Mouse (Mus musculus): ENCODE measurements around the gene Slc6a9. TPM values are rescaled to one million over a fixed set of nuclear protein-coding genes. Genes with fewer than 3 reads are reported as not detected.
A peak's percentile ranks its signal among the peaks of the same experiment; 100 is the strongest.

Slc6a9 gene
- total RNA-seq, 2 experiments from 2014 or later: 0.76 to 1.9 TPM

- ATAC-seq (ENCODE audit: poor library complexity, severe bottlenecking): no peak
These were observed 71.9 kb downstream of the Slc6a9 start for GRCm38 (mm10) chr4:117906196-117906595.

GRCm38 (mm10) chr4:117908834-117909453 is 74.6 kb downstream of the Slc6a9 start:
- no peak for ATAC-seq (ENCODE audit: poor library complexity, severe bottlenecking)

- no peak for ATAC-seq (ENCODE audit: poor library complexity, severe bottlenecking)
These were observed 77.8 kb downstream of the Slc6a9 start for GRCm38 (mm10) chr4:117912131-117912561.

GRCm38 (mm10) chr4:117912685-117913273 is 78.5 kb downstream of the Slc6a9 start:
- no peak for ATAC-seq (ENCODE audit: poor library complexity, severe bottlenecking)

GRCm38 (mm10) chr4:117913421-117913820 is 79.1 kb downstream of the Slc6a9 start:
- ATAC-seq (ENCODE audit: poor library complexity, severe bottlenecking): no peak

- no peak for ATAC-seq (ENCODE audit: poor library complexity, severe bottlenecking)
These were observed 79.7 kb downstream of the Slc6a9 start for GRCm38 (mm10) chr4:117914031-117914430.

- peak; percentile 89 for ATAC-seq (ENCODE audit: poor library complexity, severe bottlenecking)
These were observed 80.5 kb downstream of the Slc6a9 start, which contains the start of gene Ipo13 for GRCm38 (mm10) chr4:117914591-117915442. Ipo13 (minus strand) TSS chr4:117914999.

- ATAC-seq (ENCODE audit: poor library complexity, severe bottlenecking): peak; percentile 16; the same call in 1 of the 2 replicates
These were observed 81.3 kb downstream of the Slc6a9 start for GRCm38 (mm10) chr4:117915489-117916105.

- ATAC-seq (ENCODE audit: poor library complexity, severe bottlenecking): no peak
These were observed 82.1 kb downstream of the Slc6a9 start for GRCm38 (mm10) chr4:117916386-117916785.

- ATAC-seq (ENCODE audit: poor library complexity, severe bottlenecking): no peak
These were observed 83.1 kb downstream of the Slc6a9 start for GRCm38 (mm10) chr4:117917402-117917801.

GRCm38 (mm10) chr4:117917847-117918246 is 83.5 kb downstream of the Slc6a9 start:
- no peak for ATAC-seq (ENCODE audit: poor library complexity, severe bottlenecking)

- ATAC-seq (ENCODE audit: poor library complexity, severe bottlenecking): no peak
These were observed 84.0 kb downstream of the Slc6a9 start for GRCm38 (mm10) chr4:117918261-117918660.

- ATAC-seq (ENCODE audit: poor library complexity, severe bottlenecking): peak; percentile 41
These were observed 84.5 kb downstream of the Slc6a9 start for GRCm38 (mm10) chr4:117918762-117919161.

- ATAC-seq (ENCODE audit: poor library complexity, severe bottlenecking): no peak
These were observed 87.1 kb downstream of the Slc6a9 start for GRCm38 (mm10) chr4:117921358-117921757.

- no peak for ATAC-seq (ENCODE audit: poor library complexity, severe bottlenecking)
These were observed 89.1 kb downstream of the Slc6a9 start for GRCm38 (mm10) chr4:117923450-117923849.

Other genes with a start within 250 kb of the Slc6a9 start
- 9.6 and 11.3 TPM in 2 replicates for gene Dmap1, start 152.2 kb upstream of the Slc6a9 start, total RNA-seq (2015)
- gene Dmap1, start 152.2 kb upstream of the Slc6a9 start, total RNA-seq (2017): 14.7 and 18.1 TPM in 2 replicates
- gene Gm12845, start 110.1 kb upstream of the Slc6a9 start, total RNA-seq (2015): not detected in 2 replicates
- gene Gm12845, start 110.1 kb upstream of the Slc6a9 start, total RNA-seq (2017): not detected in 2 replicates
- gene Klf17, start 68.9 kb upstream of the Slc6a9 start, total RNA-seq (2015): not detected in 2 replicates
- not detected in 2 replicates for gene Klf17, start 68.9 kb upstream of the Slc6a9 start, total RNA-seq (2017)
- not detected in 2 replicates for gene Ccdc24, start 38.1 kb downstream of the Slc6a9 start, total RNA-seq (2015)
- not detected in 2 replicates for gene Ccdc24, start 38.1 kb downstream of the Slc6a9 start, total RNA-seq (2017)
- gene B4galt2, start 49.0 kb downstream of the Slc6a9 start, total RNA-seq (2015): not detected in 2 replicates
- gene B4galt2, start 49.0 kb downstream of the Slc6a9 start, total RNA-seq (2017): 0.61 TPM in 1 of 2 replicates, not detected in the other
- 482 and 584 TPM in 2 replicates for gene Atp6v0b, start 52.8 kb downstream of the Slc6a9 start, total RNA-seq (2015)
- gene Atp6v0b, start 52.8 kb downstream of the Slc6a9 start, total RNA-seq (2017): 229 and 245 TPM in 2 replicates
- 5.2 and 6.5 TPM in 2 replicates for gene Dph2, start 57.5 kb downstream of the Slc6a9 start, total RNA-seq (2015)
- gene Dph2, start 57.5 kb downstream of the Slc6a9 start, total RNA-seq (2017): 4.1 and 4.3 TPM in 2 replicates
- gene Ipo13, start 80.5 kb downstream of the Slc6a9 start, total RNA-seq (2015): 15.5 and 17.0 TPM in 2 replicates
- 8.7 and 11.2 TPM in 2 replicates for gene Ipo13, start 80.5 kb downstream of the Slc6a9 start, total RNA-seq (2017)
- not detected in 2 replicates for gene Artn, start 95.3 kb downstream of the Slc6a9 start, total RNA-seq (2015)
- not detected in 2 replicates for gene Artn, start 95.3 kb downstream of the Slc6a9 start, total RNA-seq (2017)

Data from megakaryocyte, adult 5-6 weeks (primary cell).